Mouse (Mus musculus) thymus, postnatal 25 days (tissue): ENCODE measurements around the gene Arfip2.
A peak's percentile ranks its signal among the peaks of the same experiment; 100 is the strongest.

Experiments
- DNase-seq: peaks from one replicate; pipeline ENCODE4 v3.0.0; 2022

The Arfip2 gene

DNA sequence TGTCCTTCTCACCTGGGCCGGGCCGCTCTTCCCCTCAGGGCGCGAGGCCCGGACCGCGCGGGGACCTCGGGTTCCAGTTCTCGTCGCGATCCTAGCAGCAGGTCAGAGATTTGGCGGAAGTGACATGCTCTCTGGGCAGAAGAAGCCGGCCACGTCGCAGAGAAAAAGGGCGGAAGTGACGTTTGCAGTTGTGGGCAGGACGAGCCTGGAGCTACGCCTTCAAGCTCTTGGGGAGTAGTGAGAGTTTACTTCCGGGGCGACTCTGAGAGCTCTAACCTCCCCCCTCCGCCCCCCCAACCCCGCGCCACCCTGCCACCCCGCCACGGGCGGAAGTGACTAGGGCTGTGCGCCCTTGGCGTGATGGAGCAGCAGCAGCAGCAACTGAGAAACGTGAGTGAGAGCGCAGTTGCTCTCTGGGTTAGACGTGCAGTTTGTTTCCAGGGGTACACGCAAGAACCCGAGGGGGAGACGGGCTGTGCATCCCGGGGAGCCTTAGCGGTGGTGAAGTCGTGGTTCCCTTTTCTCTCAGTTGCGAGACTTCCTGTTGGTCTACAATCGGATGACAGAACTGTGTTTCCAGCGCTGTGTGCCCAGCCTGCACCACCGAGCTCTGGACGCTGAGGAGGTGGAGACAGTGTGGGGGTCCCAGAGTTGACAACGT is at the start of gene Arfip2, which contains the start of gene Gm45799:
TSS of gene Arfip2 (minus strand) at position 184 of the 661 bp plus-strand sequence.
TSS of gene Gm45799 (plus strand) at position 320 of the 661 bp plus-strand sequence.
- peak; percentile 96 for DNase-seq

- DNase-seq = no peak
Observed at GRCm38 (mm10) chr7:105685541-105686197, 45.5 kb upstream of the Arfip2 start.

- peak; percentile 70 for DNase-seq
Observed at GRCm38 (mm10) chr7:105650639-105651435, 10.6 kb upstream of the Arfip2 start, which contains the start of gene Dnhd1. Gene Dnhd1, plus strand, starts transcription at chr7:105650827.

DNA sequence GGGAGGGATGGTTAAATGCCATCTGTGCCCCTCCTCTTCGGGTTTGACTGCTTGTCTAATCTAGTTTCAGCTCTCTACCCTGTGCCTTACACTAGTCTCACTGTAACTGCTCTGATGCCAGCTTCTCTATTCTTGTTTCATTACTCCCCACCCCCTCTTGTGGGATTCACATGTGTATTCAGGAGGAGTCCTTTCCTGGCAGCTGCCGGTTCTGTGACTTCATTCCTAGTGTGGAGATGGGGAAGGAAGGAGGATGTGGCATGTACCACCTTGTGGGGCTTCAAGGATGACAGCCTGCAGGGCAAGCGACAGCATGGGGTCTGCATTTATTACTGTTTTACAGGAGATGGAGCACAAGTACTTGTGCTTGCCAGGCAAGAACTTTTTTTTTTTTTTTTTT is 1.7 kb upstream of the Arfip2 start:
- no peak for DNase-seq

- no peak for DNase-seq
Observed at GRCm38 (mm10) chr7:105640894-105641255, 659 bp upstream of the Arfip2 start.

- no peak for DNase-seq
Observed at GRCm38 (mm10) chr7:105639756-105640155, 460 bp downstream of the Arfip2 start, which contains the start of gene Timm10b. Gene Timm10b, plus strand, starts transcription at chr7:105640056.

DNA sequence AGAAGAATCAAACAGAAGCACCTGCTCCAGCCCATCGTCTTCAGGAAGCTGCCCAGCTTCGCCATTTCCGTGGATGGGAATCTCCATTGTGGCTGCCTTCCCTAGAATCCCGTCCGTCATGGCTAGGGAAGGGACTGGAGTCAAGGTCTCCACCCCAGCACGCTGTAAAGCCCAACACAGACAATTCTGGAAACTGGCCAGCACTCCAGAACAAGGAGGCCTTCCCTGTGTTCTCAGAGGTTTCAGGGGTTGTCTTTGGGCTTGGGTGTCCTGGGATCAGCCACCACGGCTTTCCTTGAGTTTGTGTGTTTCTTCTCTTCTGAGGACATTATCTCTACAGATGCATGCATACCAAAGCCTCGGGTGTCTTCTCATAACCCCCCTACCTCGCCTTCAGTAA is 912 bp downstream of the Arfip2 start:
- DNase-seq = no peak

DNA sequence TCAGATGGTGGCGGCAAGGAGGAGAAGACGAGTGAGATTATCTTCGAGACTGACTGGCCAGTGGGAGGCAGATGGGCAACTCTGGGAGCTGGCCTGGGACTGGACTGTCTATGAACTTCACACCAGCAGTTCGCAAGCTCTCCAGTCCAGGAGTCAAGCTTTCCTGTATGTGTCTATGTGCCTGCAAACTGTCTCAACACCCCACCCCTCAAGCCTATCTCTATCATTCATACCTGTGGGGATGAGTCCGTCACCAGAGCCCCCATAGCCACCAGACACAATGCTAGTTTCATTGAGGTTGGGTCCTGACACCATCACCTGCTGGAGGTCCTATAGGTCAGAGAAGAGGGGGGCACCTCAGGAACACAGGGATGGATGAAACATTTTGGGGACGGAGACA is 1.4 kb downstream of the Arfip2 start:
- no peak for DNase-seq

GRCm38 (mm10) chr7:105635726-105636125 is 4.5 kb downstream of the Arfip2 start:
- DNase-seq = no peak

- DNase-seq = no peak
Observed at GRCm38 (mm10) chr7:105634272-105634920, 5.8 kb downstream of the Arfip2 start.

DNA sequence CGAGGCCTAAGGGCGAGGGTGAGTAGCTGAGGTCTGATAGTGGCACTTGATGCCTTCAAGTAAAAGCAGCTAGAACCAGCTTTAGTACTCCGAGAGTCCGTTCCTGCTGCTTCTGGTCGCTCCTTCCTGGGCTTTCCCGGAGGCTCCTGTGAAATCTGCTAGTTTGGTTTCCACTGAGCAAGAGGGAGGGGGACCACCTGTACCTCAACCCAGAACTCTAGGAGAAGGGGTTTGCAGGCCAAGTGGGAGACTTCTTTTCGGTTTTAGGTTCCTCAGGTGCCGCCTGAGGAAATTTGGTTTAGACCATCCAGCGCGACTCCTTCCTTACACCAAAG is 6.4 kb downstream of the Arfip2 start:
- DNase-seq = no peak

DNA sequence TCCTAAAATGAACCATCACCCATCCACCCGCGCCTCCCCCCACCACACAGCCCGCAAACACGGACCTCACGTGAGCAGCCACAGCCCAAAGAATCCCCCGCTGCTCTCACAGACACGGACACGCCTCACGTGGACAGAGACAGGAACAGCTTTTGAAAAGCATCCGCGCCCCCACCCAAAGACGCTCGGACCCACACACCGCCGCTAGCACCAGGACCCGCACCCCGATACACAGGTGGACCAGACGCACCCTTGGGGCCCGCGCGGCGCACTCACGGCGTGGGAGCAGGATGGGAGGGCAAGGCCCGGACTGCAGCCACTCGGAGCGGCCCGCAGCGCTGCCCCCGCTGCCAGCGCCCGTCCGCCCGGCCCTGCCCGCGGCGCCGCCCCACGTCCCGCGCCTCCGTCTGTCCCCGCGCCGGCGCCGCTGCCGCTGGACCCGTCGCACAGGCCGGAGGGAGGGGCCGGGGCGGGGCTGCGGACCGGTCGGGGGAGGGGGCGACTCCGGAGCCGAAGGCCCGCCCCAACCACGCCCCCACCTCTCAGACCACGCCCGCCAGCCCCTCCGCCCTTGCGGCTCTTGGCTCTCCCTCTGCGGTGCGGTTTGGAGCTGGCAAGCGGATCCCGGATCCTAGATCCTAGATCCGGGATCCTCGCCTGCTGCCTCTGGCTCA is 7.0 kb downstream of the Arfip2 start, which contains the start of gene Trim3:
TSS of gene Trim3 (minus strand) at position 445 of the 674 bp plus-strand sequence.
- peak; percentile 84 for DNase-seq

DNA sequence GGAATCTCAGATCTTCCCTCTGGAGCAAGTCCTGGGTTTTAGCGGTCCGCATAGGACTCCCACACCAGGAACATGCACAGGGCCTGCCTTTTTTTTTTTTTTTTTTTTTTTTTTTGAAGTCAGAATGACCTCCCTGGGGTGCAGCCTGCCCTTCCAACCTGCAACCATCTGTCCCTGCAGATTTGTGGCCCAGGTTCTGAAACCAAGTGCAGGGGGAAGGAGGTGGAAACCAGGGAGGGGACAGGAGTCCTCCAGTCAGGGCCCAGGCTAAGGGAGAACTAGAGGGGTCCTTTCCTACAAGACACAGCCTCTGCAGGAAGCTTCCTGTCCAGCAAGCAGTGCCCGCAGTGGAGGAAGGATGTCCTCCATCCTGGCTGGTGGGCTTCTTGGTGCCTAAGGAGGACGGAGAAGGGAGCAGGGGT is 7.7 kb downstream of the Arfip2 start:
- no peak for DNase-seq

DNA sequence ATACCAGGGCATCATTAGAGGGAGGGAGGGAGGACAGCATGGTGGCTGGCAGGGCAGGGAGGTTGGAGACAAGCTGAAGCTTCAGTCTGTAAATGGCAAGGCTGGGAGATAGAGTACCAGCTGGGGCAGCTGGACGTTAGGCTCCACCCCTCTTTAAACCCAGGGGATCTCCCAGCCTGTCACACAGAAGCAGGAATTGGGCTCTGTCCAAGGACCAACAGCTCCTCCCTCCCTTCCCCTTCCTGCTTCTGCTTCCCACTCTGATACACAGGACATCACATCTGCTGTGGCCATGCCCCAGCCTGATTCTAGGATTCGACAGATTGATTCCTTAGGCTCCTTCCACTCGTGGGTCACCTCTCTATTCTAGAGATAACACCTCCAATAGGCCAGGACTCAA is 11.6 kb downstream of the Arfip2 start:
- no peak for DNase-seq

GRCm38 (mm10) chr7:105625397-105625796 is 14.8 kb downstream of the Arfip2 start:
- DNase-seq = no peak

DNA sequence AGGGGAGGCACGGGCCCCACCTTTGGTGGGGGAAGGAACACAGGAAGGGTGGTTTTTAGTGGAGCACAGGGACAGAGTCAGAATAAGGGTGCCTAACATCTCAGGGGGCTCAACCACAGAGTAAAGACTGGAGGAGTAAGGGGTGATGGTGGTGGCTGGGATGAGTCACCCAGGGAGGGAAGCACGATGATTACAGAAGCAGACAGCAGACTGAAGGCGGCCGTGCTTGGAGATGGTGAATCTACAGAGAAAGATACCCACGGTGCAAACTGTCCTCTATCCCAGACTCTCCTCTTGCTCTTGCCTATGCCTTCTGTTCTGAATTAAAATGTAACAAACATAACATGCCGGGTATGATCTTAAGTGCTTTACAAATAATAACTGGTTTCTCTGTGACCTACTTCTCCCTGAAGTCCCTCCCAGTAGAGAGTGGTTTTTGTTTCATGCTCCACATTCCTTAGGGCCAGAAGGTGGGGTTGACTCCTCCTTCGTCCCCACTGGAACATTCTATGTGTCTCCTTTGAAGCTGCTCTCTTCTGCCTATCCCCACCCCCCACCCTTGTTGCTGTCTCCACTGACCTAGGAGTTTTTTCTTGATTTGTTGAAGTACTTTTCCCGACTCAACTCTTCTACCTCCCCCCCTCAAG is 18.4 kb downstream of the Arfip2 start:
- no peak for DNase-seq

DNA sequence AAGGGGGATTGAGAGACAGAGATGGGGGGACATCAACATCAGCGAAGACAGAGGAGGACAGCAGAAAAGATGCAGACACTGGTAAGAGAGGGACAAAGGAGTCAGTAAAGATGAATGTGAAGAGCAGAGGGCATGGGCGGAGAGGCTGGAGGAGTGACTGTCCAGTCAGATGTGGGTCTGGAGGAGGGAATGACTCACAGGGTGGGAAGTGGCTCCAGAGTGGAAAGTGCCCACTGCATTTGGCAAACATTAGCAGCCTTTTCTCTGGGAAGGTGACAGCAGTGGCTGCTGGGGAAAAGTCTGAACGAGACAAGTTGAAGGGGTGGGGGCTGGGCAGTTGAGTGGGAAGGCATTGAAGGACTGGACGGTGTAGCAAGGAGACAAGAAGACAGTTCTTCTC is 19.2 kb downstream of the Arfip2 start:
- no peak for DNase-seq

GRCm38 (mm10) chr7:105619701-105620100 is 20.5 kb downstream of the Arfip2 start:
- no peak for DNase-seq

DNA sequence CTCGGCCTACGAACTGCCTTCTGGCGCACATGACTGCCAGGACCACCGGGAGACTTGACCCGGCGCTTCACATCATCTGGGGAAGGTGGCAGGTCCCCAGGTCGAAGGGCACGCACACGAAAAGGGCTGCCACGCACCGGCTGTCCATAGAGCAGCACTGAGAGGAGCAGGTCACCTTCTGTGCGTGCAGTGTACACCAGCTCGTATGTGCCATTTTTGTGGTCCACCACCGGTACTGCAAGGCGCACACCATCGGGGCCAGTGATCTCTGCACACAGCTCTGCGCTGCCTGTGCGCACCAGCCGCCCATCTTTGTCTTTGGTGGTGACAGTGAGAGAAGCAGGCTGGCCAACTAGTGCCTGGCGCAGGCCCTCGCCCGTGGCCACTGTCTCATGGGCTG is 22.4 kb downstream of the Arfip2 start:
- no peak for DNase-seq

DNA sequence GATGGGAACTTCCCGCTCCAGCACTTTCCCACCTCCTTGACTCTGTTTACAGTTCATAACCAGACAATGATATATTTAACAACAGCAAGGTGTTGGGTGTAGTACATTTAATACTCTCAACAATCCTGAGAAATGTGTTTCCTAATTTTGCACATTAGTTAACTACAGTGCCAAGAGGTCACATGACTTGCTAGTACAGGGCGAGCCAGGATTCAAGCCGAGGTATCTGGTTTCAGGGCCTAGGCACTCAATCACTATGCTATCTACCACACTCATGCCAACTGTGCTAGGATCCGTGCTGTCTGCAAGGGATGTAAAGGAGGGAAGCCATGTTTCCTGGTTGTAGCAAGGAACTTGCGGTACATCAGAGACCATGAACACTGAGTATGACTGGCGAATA is 23.7 kb downstream of the Arfip2 start:
- no peak for DNase-seq

DNA sequence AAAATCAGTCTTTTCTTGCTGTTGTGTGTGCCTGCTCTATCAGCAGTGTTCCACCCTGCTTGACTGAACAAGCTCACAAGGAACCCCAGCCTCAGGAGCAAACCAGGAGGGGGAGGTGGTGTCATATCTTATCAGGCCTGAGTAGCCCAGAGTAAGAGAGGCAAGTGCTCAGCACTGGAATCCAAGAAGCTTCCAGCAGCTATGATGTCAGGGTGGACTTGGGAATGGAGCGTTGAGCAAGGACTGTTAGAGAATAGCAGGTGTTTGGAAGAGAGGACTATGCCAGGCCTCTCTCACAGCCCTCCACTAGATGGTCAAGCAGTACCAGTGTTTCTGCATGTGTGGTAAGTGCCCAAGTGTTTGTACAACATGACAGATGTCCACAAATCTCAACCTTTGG is 24.5 kb downstream of the Arfip2 start:
- no peak for DNase-seq

- DNase-seq = no peak
Observed at GRCm38 (mm10) chr7:105614400-105614799, 25.8 kb downstream of the Arfip2 start.
